Mouse (Mus musculus): Measurements from ENCODE around the gene Vps13d. TPM values are rescaled to one million over a fixed set of nuclear protein-coding genes. Genes with fewer than 3 reads are reported as not detected.

Gene Vps13d
- polyA plus RNA-seq, 1 experiment from 2014 or later: 5.2 TPM

GRCm38 (mm10) chr4:145097974-145098373, 96.8 kb downstream of the Vps13d start:
- Histone ChIP-seq H3K27me3 (replicated peaks; ENCODE audit: low read depth, poor library complexity, severe bottlenecking) (no peaks in the 10 kb centered on the region), H3K36me3 (replicated peaks) (peaks cover 61% of the 10 kb centered on the region), H3K9me3 (no peaks in the 10 kb centered on the region), H3K4me3 (no peak overlapping the region), H3K27ac (replicated peaks) (no peak overlapping the region), H3K4me1 (peaks cover 8% of the 10 kb centered on the region; the same call in 1 of the 2 replicates)
- 93% methylated on average over 3 of the region's 3 CpGs for WGBS
- DNase-seq (ENCODE audit: low spot score): no peak

GRCm38 (mm10) chr4:145096481-145097039, 98.2 kb downstream of the Vps13d start:
- no peak for DNase-seq (ENCODE audit: low spot score)
- 75% methylated on average over 5 of the region's 5 CpGs for WGBS
- Histone ChIP-seq H3K27ac (replicated peaks) (peak overlapping the region; percentile 44; the same call in 1 of the 2 replicates), H3K27me3 (replicated peaks; ENCODE audit: low read depth, poor library complexity, severe bottlenecking) (no peaks in the 10 kb centered on the region), H3K4me3 (no peak overlapping the region), H3K9me3 (no peaks in the 10 kb centered on the region), H3K36me3 (replicated peaks) (peaks cover 61% of the 10 kb centered on the region), H3K4me1 (peaks cover 8% of the 10 kb centered on the region; the same call in 1 of the 2 replicates)

- Histone ChIP-seq H3K36me3 (replicated peaks) (peaks cover 70% of the 10 kb centered on the region), H3K9me3 (no peaks in the 10 kb centered on the region), H3K27me3 (replicated peaks; ENCODE audit: low read depth, poor library complexity, severe bottlenecking) (no peaks in the 10 kb centered on the region), H3K4me3 (no peak overlapping the region), H3K27ac (replicated peaks) (no peak overlapping the region), H3K4me1 (peaks cover 5% of the 10 kb centered on the region)
- no peak for DNase-seq (ENCODE audit: low spot score)
- 92% methylated on average over 4 of the region's 4 CpGs for WGBS
Measured at GRCm38 (mm10) chr4:145086509-145086908, 108.3 kb downstream of the Vps13d start.

GRCm38 (mm10) chr4:145079324-145079723, 115.5 kb downstream of the Vps13d start:
- no peak overlapping the region for H3K27ac ChIP-seq (replicated peaks)
- no peaks in the 10 kb centered on the region for H3K27me3 ChIP-seq (replicated peaks; ENCODE audit: low read depth, poor library complexity, severe bottlenecking)
- H3K4me1 ChIP-seq: 0 out of 2 replicates have a peak, but pooled peaks cover under 1% of the 10 kb centered on the region
- peaks cover 69% of the 10 kb centered on the region for H3K36me3 ChIP-seq (replicated peaks)
- H3K4me3 ChIP-seq: no peak overlapping the region
- no peaks in the 10 kb centered on the region for H3K9me3 ChIP-seq
- no peak for DNase-seq (ENCODE audit: low spot score)
- WGBS: 91% methylated on average over 2 of the region's 2 CpGs

GRCm38 (mm10) chr4:145074276-145074675, 120.5 kb downstream of the Vps13d start:
- no peak overlapping the region for H3K27ac ChIP-seq (replicated peaks)
- no peaks in the 10 kb centered on the region for H3K27me3 ChIP-seq (replicated peaks; ENCODE audit: low read depth, poor library complexity, severe bottlenecking)
- no peak for DNase-seq (ENCODE audit: low spot score)
- peaks cover 72% of the 10 kb centered on the region for H3K36me3 ChIP-seq (replicated peaks)
- no peaks in the 10 kb centered on the region for H3K9me3 ChIP-seq
- 73% methylated on average over 2 of the region's 2 CpGs for WGBS
- H3K4me1 ChIP-seq: peaks cover 10% of the 10 kb centered on the region
- no peak overlapping the region for H3K4me3 ChIP-seq

GRCm38 (mm10) chr4:145073728-145074127, 121.1 kb downstream of the Vps13d start:
- peak; percentile 35 for DNase-seq (ENCODE audit: low spot score)
- no peaks in the 10 kb centered on the region for H3K9me3 ChIP-seq
- no peaks in the 10 kb centered on the region for H3K27me3 ChIP-seq (replicated peaks; ENCODE audit: low read depth, poor library complexity, severe bottlenecking)
- 64% methylated on average over 7 of the region's 7 CpGs for WGBS
- no peak overlapping the region for H3K4me3 ChIP-seq
- no peak overlapping the region for H3K27ac ChIP-seq (replicated peaks)
- H3K4me1 ChIP-seq: peaks cover 10% of the 10 kb centered on the region
- peaks cover 66% of the 10 kb centered on the region for H3K36me3 ChIP-seq (replicated peaks)

GRCm38 (mm10) chr4:145071942-145072341, 122.9 kb downstream of the Vps13d start:
- Histone ChIP-seq H3K4me3 (no peak overlapping the region), H3K36me3 (replicated peaks) (peaks cover 53% of the 10 kb centered on the region), H3K27ac (replicated peaks) (no peak overlapping the region), H3K9me3 (no peaks in the 10 kb centered on the region), H3K4me1 (peaks cover 22% of the 10 kb centered on the region), H3K27me3 (replicated peaks; ENCODE audit: low read depth, poor library complexity, severe bottlenecking) (no peaks in the 10 kb centered on the region)
- WGBS: 94% methylated on average over 7 of the region's 7 CpGs
- DNase-seq (ENCODE audit: low spot score): no peak

- Histone ChIP-seq H3K36me3 (replicated peaks) (peaks cover 58% of the 10 kb centered on the region), H3K4me3 (no peak overlapping the region), H3K27me3 (replicated peaks; ENCODE audit: low read depth, poor library complexity, severe bottlenecking) (no peaks in the 10 kb centered on the region), H3K9me3 (no peaks in the 10 kb centered on the region), H3K27ac (replicated peaks) (peak overlapping the region; percentile 76), H3K4me1 (peaks cover 21% of the 10 kb centered on the region)
- DNase-seq (ENCODE audit: low spot score): peak; percentile 50
- 22% methylated on average over 6 of the region's 6 CpGs for WGBS
Measured at GRCm38 (mm10) chr4:145067019-145067680, 127.7 kb downstream of the Vps13d start.

- no peak for DNase-seq (ENCODE audit: low spot score)
- WGBS: 48% methylated on average over 7 of the region's 7 CpGs
- Histone ChIP-seq H3K4me1 (peaks cover 21% of the 10 kb centered on the region), H3K27ac (replicated peaks) (peak overlapping the region; percentile 25; the same call in 1 of the 2 replicates), H3K4me3 (no peak overlapping the region), H3K27me3 (replicated peaks; ENCODE audit: low read depth, poor library complexity, severe bottlenecking) (no peaks in the 10 kb centered on the region), H3K9me3 (no peaks in the 10 kb centered on the region), H3K36me3 (replicated peaks) (peaks cover 58% of the 10 kb centered on the region)
Measured at GRCm38 (mm10) chr4:145066336-145067018, 128.3 kb downstream of the Vps13d start.

- WGBS: 90% methylated on average over 2 of the region's 2 CpGs
- H3K4me3 ChIP-seq: no peak overlapping the region
Measured at GRCm38 (mm10) chr4:145058749-145059442, 135.9 kb downstream of the Vps13d start.

GRCm38 (mm10) chr4:145056346-145056745, 138.5 kb downstream of the Vps13d start:
- no peak overlapping the region for H3K4me3 ChIP-seq
- 90% methylated on average over 3 of the region's 3 CpGs for WGBS
- H3K27ac ChIP-seq (replicated peaks): no peak overlapping the region
- peaks cover 69% of the 10 kb centered on the region for H3K36me3 ChIP-seq (replicated peaks)
- peaks cover 16% of the 10 kb centered on the region for H3K4me1 ChIP-seq
- H3K9me3 ChIP-seq: no peaks in the 10 kb centered on the region
- H3K27me3 ChIP-seq (replicated peaks; ENCODE audit: low read depth, poor library complexity, severe bottlenecking): no peaks in the 10 kb centered on the region
- DNase-seq (ENCODE audit: low spot score): no peak

More at GRCm38 (mm10) chr4:145058749-145059442, 135.9 kb downstream of the Vps13d start:
- H3K9me3 ChIP-seq: no peaks in the 10 kb centered on the region
- DNase-seq (ENCODE audit: low spot score): no peak
- H3K27ac ChIP-seq (replicated peaks): no peak overlapping the region
- no peaks in the 10 kb centered on the region for H3K27me3 ChIP-seq (replicated peaks; ENCODE audit: low read depth, poor library complexity, severe bottlenecking)
- H3K4me1 ChIP-seq: 0 out of 2 replicates have a peak, but pooled peaks cover 2% of the 10 kb centered on the region
- peaks cover 83% of the 10 kb centered on the region for H3K36me3 ChIP-seq (replicated peaks)

- H3K27me3 ChIP-seq (replicated peaks; ENCODE audit: low read depth, poor library complexity, severe bottlenecking): no peaks in the 10 kb centered on the region
- no peaks in the 10 kb centered on the region for H3K9me3 ChIP-seq
- no peak overlapping the region for H3K27ac ChIP-seq (replicated peaks)
- peaks cover 22% of the 10 kb centered on the region for H3K4me1 ChIP-seq
- DNase-seq (ENCODE audit: low spot score): no peak
- peaks cover 63% of the 10 kb centered on the region for H3K36me3 ChIP-seq (replicated peaks)
- WGBS: 87% methylated on average over 3 of the region's 3 CpGs
- H3K4me3 ChIP-seq: no peak overlapping the region
Measured at GRCm38 (mm10) chr4:145055792-145056191, 139.0 kb downstream of the Vps13d start.

Data from embryonic facial prominence, embryonic 10.5 days (tissue).